Mouse (Mus musculus): ENCODE measurements around the gene Pcdh15. TPM values are rescaled to one million over a fixed set of nuclear protein-coding genes. Genes with fewer than 3 reads are reported as not detected.

Gene Pcdh15
- total and polyA plus RNA-seq, 3 experiments = not detected

- no peak for TF ChIP-seq POLR2AphosphoS2 (IDR thresholded peaks at IDR 0.05; ENCODE audit: low read length)
- TF ChIP-seq RCOR1 (IDR thresholded peaks at IDR 0.05; ENCODE audit: low read depth, low read length) = no peak
- TF ChIP-seq USF2 (IDR thresholded peaks at IDR 0.05; ENCODE audit: borderline replicate concordance in 1 of 2, insufficient read depth in 1 of 2, low read depth in 1 of 2, low read length in 2 of 2) = no peak
- no peak for TF ChIP-seq NRF1 (IDR thresholded peaks at IDR 0.05; ENCODE audit: insufficient read depth, low read depth, low read length, poor library complexity, severe bottlenecking)
- no peak for TF ChIP-seq ELF1 (IDR thresholded peaks at IDR 0.05; ENCODE audit: low read depth, low read length)
- no peak for TF ChIP-seq KAT2A (conservative IDR thresholded peaks at IDR 0.05; ENCODE audit: low read depth, low read length)
- TF ChIP-seq CHD1 (IDR thresholded peaks at IDR 0.05; ENCODE audit: low read depth, low read length) = no peak
- no peak for TF ChIP-seq JUND (IDR thresholded peaks at IDR 0.05; ENCODE audit: low read depth, low read length)
- TF ChIP-seq ZC3H11A (IDR thresholded peaks at IDR 0.05; ENCODE audit: low read depth, low read length) = no peak
- TF ChIP-seq SMC3 (IDR thresholded peaks at IDR 0.05; ENCODE audit: low read depth, low read length) = no peak
- no peak for TF ChIP-seq TBP (IDR thresholded peaks at IDR 0.05; ENCODE audit: low read depth, low read length)
- TF ChIP-seq POLR2AphosphoS5 (IDR thresholded peaks at IDR 0.05; ENCODE audit: borderline replicate concordance, low read depth, low read length) = no peak
- TF ChIP-seq HCFC1 (IDR thresholded peaks at IDR 0.05; ENCODE audit: low read depth, low read length) = no peak
- TF ChIP-seq MAZ (IDR thresholded peaks at IDR 0.05; ENCODE audit: low read depth, low read length) = no peak
- TF ChIP-seq USF1 (IDR thresholded peaks at IDR 0.05; ENCODE audit: low read depth, low read length) = no peak
- no peak for TF ChIP-seq GABPA (IDR thresholded peaks at IDR 0.05; ENCODE audit: low read depth, low read length)
- no peak for TF ChIP-seq MYC (IDR thresholded peaks at IDR 0.05; ENCODE audit: low read depth, low read length)
- TF ChIP-seq ZMIZ1 (IDR thresholded peaks at IDR 0.05; ENCODE audit: low read depth, low read length) = no peak
- no peak for TF ChIP-seq POLR2A (IDR thresholded peaks at IDR 0.05; ENCODE audit: control insufficient read depth in 1 of 2, insufficient read depth in 1 of 2, low read depth in 1 of 2, low read length in 2 of 2, poor library complexity in 1 of 2)
- Histone ChIP-seq H3K9ac (ENCODE audit: control insufficient read depth, low read depth, low read length, poor library complexity, severe bottlenecking) (no peak overlapping the region), H3K79me2 (ENCODE audit: control insufficient read depth, insufficient read depth, low read length, poor library complexity) (no peaks in the 10 kb centered on the region), H3K36me3 (ENCODE audit: control insufficient read depth in 1 of 2, insufficient read depth in 2 of 2, low read length in 2 of 2) (no peaks in the 10 kb centered on the region), H3K27me3 (ENCODE audit: control insufficient read depth in 1 of 2, insufficient read depth in 2 of 2, low read length in 2 of 2) (no peaks in the 10 kb centered on the region), H3K4me1 (ENCODE audit: control insufficient read depth in 1 of 2, insufficient read depth in 2 of 2, low read length in 2 of 2) (no peaks in the 10 kb centered on the region), H3K27ac (ENCODE audit: control insufficient read depth, low read depth, low read length) (no peak overlapping the region), H3K9me3 (replicated peaks; ENCODE audit: insufficient read depth, low read length) (no peaks in the 10 kb centered on the region), H3K4me3 (ENCODE audit: control insufficient read depth in 1 of 2, insufficient read depth in 1 of 2, low read depth in 2 of 2, low read length in 2 of 2) (no peak overlapping the region)
- DNase-seq (ENCODE audit: low read depth, low spot score) = no peak
Observed at GRCm38 (mm10) chr10:74414021-74414420, 1314.9 kb downstream of the Pcdh15 start.

GRCm38 (mm10) chr10:74414945-74415344 lies 1315.8 kb downstream of the Pcdh15 start:
- Histone ChIP-seq H3K9me3 (replicated peaks; ENCODE audit: insufficient read depth, low read length) (no peaks in the 10 kb centered on the region), H3K9ac (ENCODE audit: control insufficient read depth, low read depth, low read length, poor library complexity, severe bottlenecking) (no peak overlapping the region), H3K27me3 (ENCODE audit: control insufficient read depth in 1 of 2, insufficient read depth in 2 of 2, low read length in 2 of 2) (no peaks in the 10 kb centered on the region), H3K79me2 (ENCODE audit: control insufficient read depth, insufficient read depth, low read length, poor library complexity) (no peaks in the 10 kb centered on the region), H3K4me3 (ENCODE audit: control insufficient read depth in 1 of 2, insufficient read depth in 1 of 2, low read depth in 2 of 2, low read length in 2 of 2) (no peak overlapping the region), H3K4me1 (ENCODE audit: control insufficient read depth in 1 of 2, insufficient read depth in 2 of 2, low read length in 2 of 2) (no peaks in the 10 kb centered on the region), H3K27ac (ENCODE audit: control insufficient read depth, low read depth, low read length) (no peak overlapping the region), H3K36me3 (ENCODE audit: control insufficient read depth in 1 of 2, insufficient read depth in 2 of 2, low read length in 2 of 2) (no peaks in the 10 kb centered on the region)
- no peak for TF ChIP-seq KAT2A (conservative IDR thresholded peaks at IDR 0.05; ENCODE audit: low read depth, low read length)
- TF ChIP-seq ZMIZ1 (IDR thresholded peaks at IDR 0.05; ENCODE audit: low read depth, low read length) = no peak
- no peak for TF ChIP-seq MXI1 (IDR thresholded peaks at IDR 0.05; ENCODE audit: low read depth, low read length)
- no peak for TF ChIP-seq POLR2AphosphoS2 (IDR thresholded peaks at IDR 0.05; ENCODE audit: low read length)
- TF ChIP-seq MEF2A (IDR thresholded peaks at IDR 0.05; ENCODE audit: extremely low read depth, insufficient replicate concordance, low read depth, low read length, poor library complexity, severe bottlenecking) = no peak
- no peak for TF ChIP-seq ZKSCAN1 (IDR thresholded peaks at IDR 0.05; ENCODE audit: low read depth, low read length)
- DNase-seq (ENCODE audit: low read depth, low spot score) = no peak

Data from MEL (cell line).